ENCODE assay signal across 11 mouse cellular contexts in the genomic region with DNA sequence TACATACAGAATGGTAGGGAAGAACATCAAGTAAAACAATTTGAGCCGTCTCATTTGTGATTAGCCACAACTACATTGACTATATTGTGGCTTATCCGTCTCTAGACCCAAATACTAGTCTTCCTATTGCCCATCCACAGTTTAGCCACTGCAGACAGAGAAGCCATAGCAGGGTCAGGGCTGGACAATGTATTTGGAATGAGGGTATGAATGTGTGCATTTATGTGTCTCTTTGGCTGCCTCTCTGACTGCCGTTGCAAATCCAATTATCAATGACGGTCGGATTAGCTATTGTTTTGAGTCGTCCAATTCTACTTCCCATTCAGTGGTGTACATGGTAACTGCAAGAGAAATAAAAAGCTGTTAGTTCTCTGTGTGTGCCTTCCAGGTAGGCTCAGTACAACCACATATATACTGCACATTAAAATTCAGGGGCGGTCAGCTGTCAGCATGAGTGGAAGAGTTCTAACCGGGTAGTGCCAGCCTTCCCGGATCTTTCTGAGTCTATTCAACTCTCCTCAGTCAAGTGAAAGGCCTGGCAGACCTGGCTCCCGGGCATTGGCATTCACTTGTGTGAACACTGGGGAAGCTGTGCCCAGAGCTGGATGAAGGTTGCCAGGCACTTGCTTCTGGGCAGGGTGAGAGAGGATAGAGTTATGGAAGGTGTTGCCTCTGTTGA. TPM values are rescaled to one million over a fixed set of nuclear protein-coding genes. Genes with fewer than 3 reads are reported as not detected.
DNase-seq lines count a peak whose midpoint lies in the region; ATAC-seq and TF ChIP-seq lines count a peak whose summit lies in the region.
"Had no signal": no experiment of that assay in that cellular context is flagged by ENCODE, and none has a peak within 500 bp of the region (broad histone marks: within the 10 kb centered on the region; RNA-seq: fewer than 3 reads in every experiment).

No protein-coding gene starts in this region.

- DNase-seq in heart, adult 8-10 months (ENCODE audit: low spot score), result peak; percentile 54
- peak; percentile 32 for DNase-seq in cerebellum, adult 11 months
- DNase-seq in gastrocnemius, adult 2 months, result peak; percentile 85
- DNase-seq in midbrain, embryonic 14.5 days, result peak; percentile 55
- no peak for DNase-seq in thymus, postnatal 25 days
- no peak for DNase-seq in adipocyte (ENCODE audit: low spot score)

- 87% methylated on average over 10 of the region's 10 CpGs for WGBS in heart, embryonic 11.5 days (ENCODE audit: insufficient replicate concordance)
- WGBS in midbrain, embryonic 14.5 days, result 22% methylated on average over 10 of the region's 10 CpGs
- WGBS in intestine, embryonic 15.5 days, result 86% methylated on average over 10 of the region's 10 CpGs

- no peak overlapping the region for H3K9ac ChIP-seq in heart, embryonic 11.5 days (ENCODE audit: low read depth, low read length)
- H3K9ac ChIP-seq in midbrain, embryonic 14.5 days (replicated peaks; ENCODE audit: low read length), result no peak overlapping the region
- H3K9ac ChIP-seq in intestine, embryonic 15.5 days, result no peak overlapping the region
- H3K9ac ChIP-seq: embryonic facial prominence, embryonic 15.5 days; limb, embryonic 12.5 days had no signal

- H3K27ac ChIP-seq in heart, embryonic 11.5 days (ENCODE audit: low read depth, low read length), result no peak overlapping the region
- peak overlapping the region; percentile 80 for H3K27ac ChIP-seq in gastrocnemius, adult 2 months
- H3K27ac ChIP-seq in midbrain, embryonic 14.5 days (replicated peaks; ENCODE audit: low read depth, low read length), result 0 out of 2 replicates have a peak overlapping the region, but pooled peaks have one; percentile 8
- no peak overlapping the region for H3K27ac ChIP-seq in intestine, embryonic 15.5 days
- H3K27ac ChIP-seq: embryonic facial prominence, embryonic 15.5 days; limb, embryonic 12.5 days had no signal

- H3K27me3 ChIP-seq in heart, embryonic 11.5 days (ENCODE audit: control insufficient read depth, insufficient read depth, low read length), result no peaks in the 10 kb centered on the region
- H3K27me3 ChIP-seq in midbrain, embryonic 14.5 days (ENCODE audit: control insufficient read depth, insufficient read depth, low read length), result no peaks in the 10 kb centered on the region
- H3K27me3 ChIP-seq in intestine, embryonic 15.5 days (replicated peaks), result no peaks in the 10 kb centered on the region
- H3K27me3 ChIP-seq: CH12.LX; embryonic facial prominence, embryonic 15.5 days; limb, embryonic 12.5 days had no signal

- no peak overlapping the region for H3K4me3 ChIP-seq in heart, embryonic 11.5 days (ENCODE audit: low read depth, low read length)
- H3K4me3 ChIP-seq in gastrocnemius, adult 2 months, result peak overlapping the region; percentile 32
- H3K4me3 ChIP-seq in midbrain, embryonic 14.5 days (replicated peaks; ENCODE audit: low read depth, low read length), result no peak overlapping the region
- H3K4me3 ChIP-seq in intestine, embryonic 15.5 days (replicated peaks), result no peak overlapping the region
- H3K4me3 ChIP-seq: embryonic facial prominence, embryonic 15.5 days; limb, embryonic 12.5 days had no signal

- intact Hi-C loops in gastrocnemius, adult 2 months (cut with DNase I), result no loop called here

- H3K36me3 ChIP-seq in heart, embryonic 11.5 days (ENCODE audit: control insufficient read depth, insufficient read depth, low read length), result no peaks in the 10 kb centered on the region
- no peaks in the 10 kb centered on the region for H3K36me3 ChIP-seq in midbrain, embryonic 14.5 days (ENCODE audit: control insufficient read depth, insufficient read depth, low read length)
- H3K36me3 ChIP-seq in intestine, embryonic 15.5 days, result no peaks in the 10 kb centered on the region
- H3K36me3 ChIP-seq: embryonic facial prominence, embryonic 15.5 days; limb, embryonic 12.5 days had no signal

- no peak for ATAC-seq in heart, embryonic 11.5 days (replicated peaks; ENCODE audit: insufficient number of reproducible peaks, low FRiP score, low TSS enrichment)
- ATAC-seq in midbrain, embryonic 14.5 days (ENCODE audit: low FRiP score, low TSS enrichment), result peak; percentile 65
- no peak for ATAC-seq in intestine, embryonic 15.5 days

- no peak for TF ChIP-seq CTCF in gastrocnemius, adult 2 months (IDR thresholded peaks at IDR 0.05)

- H3K4me2 ChIP-seq in heart, embryonic 11.5 days, result no peak overlapping the region
- H3K4me2 ChIP-seq in midbrain, embryonic 14.5 days (ENCODE audit: low read length), result no peak overlapping the region
- no peak overlapping the region for H3K4me2 ChIP-seq in intestine, embryonic 15.5 days (replicated peaks)
- H3K4me2 ChIP-seq: embryonic facial prominence, embryonic 15.5 days; limb, embryonic 12.5 days had no signal

- H3K9me3 ChIP-seq in heart, embryonic 11.5 days (replicated peaks; ENCODE audit: control insufficient read depth, low read length), result no peaks in the 10 kb centered on the region
- H3K9me3 ChIP-seq in midbrain, embryonic 14.5 days (ENCODE audit: control insufficient read depth, low read length), result no peaks in the 10 kb centered on the region
- no peaks in the 10 kb centered on the region for H3K9me3 ChIP-seq in intestine, embryonic 15.5 days
- H3K9me3 ChIP-seq: embryonic facial prominence, embryonic 15.5 days; limb, embryonic 12.5 days had no signal

- H3K4me1 ChIP-seq in heart, embryonic 11.5 days (ENCODE audit: control insufficient read depth, insufficient read depth, low read length), result no peaks in the 10 kb centered on the region
- H3K4me1 ChIP-seq in midbrain, embryonic 14.5 days (ENCODE audit: control insufficient read depth, insufficient read depth, low read length), result peaks cover 7% of the 10 kb centered on the region; the same call in 1 of the 2 replicates
- H3K4me1 ChIP-seq in intestine, embryonic 15.5 days (replicated peaks), result no peaks in the 10 kb centered on the region
- H3K4me1 ChIP-seq: embryonic facial prominence, embryonic 15.5 days; limb, embryonic 12.5 days had no signal

RNA-seq across cellular contexts. Expression of gene Slc4a4, which starts 59.2 kb away (rescaled TPM):
- 10 to 100 TPM; 34.4 to 37.7 (median 35.1) TPM for total RNA-seq in heart, adult 8-10 months (2022)
- 2.9 and 3.4 TPM in 2 replicates for polyA plus RNA-seq in heart, embryonic 11.5 days (2014; fragmentation: Nextera tagmentation; extraction: Ambion mirVana)
- 10 to 100 TPM; 14.0 to 19.8 TPM for total RNA-seq in gastrocnemius, adult 2 months (2021)
- 4.8 and 6.6 TPM in 2 replicates for polyA plus RNA-seq in midbrain, embryonic 14.5 days (2014; fragmentation: Nextera tagmentation; extraction: Ambion mirVana)
- polyA plus RNA-seq in intestine, embryonic 15.5 days (2015; fragmentation: Nextera tagmentation; extraction: Ambion mirVana), result 4.6 and 4.7 TPM in 2 replicates
- total RNA-seq: CH12.LX had no signal

Comparison
In these comparisons a context has a peak if more than half of its experiments do, and no peak if none do; other contexts are left out.
1. DNase-seq: peak in heart, adult 8-10 months (single experiment), cerebellum, adult 11 months (single experiment), gastrocnemius, adult 2 months (single experiment) and midbrain, embryonic 14.5 days (single experiment); none in thymus, postnatal 25 days (single experiment) and adipocyte (single experiment).
2. H3K27ac ChIP-seq: peak in gastrocnemius, adult 2 months (single experiment) and midbrain, embryonic 14.5 days (single experiment); none in heart, embryonic 11.5 days (single experiment) and intestine, embryonic 15.5 days (single experiment).